Mouse (Mus musculus): Measurements from ENCODE around the gene Scn3a.

Gene Scn3a

DNA sequence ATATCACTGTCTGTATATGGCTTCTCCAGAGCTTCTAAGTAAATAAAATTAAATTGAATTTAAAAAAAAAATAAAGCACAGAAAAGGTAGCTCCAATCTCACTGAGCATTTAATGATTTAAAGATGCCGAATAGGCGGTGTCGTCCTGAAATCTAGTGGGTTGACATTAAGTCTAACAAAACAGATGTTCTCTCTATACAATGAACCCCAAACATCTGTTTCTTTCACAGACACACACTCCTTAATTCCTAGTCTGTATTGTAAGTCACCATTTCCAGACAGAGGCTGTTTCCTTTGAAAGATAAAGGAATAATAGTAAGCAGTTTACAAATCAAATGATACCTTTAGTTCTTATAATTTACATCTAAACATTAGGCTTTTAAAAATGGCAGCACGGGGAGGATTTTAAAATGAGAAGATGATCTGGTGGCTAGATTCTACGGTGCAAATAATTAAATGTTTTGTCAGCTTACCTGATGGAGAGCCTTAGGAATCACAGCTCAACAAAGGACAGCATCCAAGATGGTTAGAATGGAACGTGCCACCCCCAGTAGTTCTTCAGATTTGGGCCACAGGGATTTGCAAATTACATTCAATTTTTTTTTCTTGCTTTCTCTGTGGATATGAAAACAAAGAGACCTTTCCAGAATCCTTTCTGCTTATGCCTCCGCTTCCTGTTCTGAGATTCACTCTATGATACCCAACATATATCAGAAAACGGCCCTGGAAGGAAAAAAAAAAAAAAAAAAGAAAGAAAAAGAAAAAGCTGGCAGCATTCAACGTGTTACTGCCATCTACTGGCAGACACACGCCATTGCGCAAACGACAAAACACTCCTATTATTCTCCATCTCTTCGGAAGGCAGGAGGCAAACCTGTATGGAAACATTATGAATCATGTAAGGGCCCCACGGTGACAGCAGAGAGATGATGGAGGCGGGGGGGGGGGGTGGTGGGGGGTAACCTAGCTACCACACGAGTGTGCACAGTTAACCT, at the start of gene Scn3a:
Gene Scn3a (minus strand): TSS at position 835 of the 995 bp plus-strand sequence.
- peak in 1 of 2 experiments; percentile 78 for DNase-seq (ENCODE audit: low spot score in 2 of 2)

DNA sequence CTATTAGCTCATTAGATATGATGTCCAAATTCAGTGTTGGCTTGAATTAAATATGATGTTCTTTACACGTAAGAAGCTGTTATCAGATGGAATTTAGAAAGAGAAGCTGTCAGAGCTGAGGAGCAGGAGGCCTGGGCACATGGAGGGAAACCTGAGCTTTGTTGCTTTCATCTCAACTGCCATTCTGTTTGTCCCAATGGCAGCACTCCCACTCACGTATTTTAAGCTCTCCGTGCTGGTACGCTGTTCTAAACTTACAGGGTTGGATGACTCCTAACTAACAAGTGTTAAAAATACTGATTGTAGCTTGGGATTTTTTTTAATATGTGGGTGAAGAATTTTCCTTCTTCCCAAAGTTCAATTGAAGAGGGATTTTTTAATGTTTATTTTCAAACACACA, 44.5 kb upstream of the Scn3a start:
- no peak for DNase-seq (ENCODE audit: low spot score in 2 of 2)

DNA sequence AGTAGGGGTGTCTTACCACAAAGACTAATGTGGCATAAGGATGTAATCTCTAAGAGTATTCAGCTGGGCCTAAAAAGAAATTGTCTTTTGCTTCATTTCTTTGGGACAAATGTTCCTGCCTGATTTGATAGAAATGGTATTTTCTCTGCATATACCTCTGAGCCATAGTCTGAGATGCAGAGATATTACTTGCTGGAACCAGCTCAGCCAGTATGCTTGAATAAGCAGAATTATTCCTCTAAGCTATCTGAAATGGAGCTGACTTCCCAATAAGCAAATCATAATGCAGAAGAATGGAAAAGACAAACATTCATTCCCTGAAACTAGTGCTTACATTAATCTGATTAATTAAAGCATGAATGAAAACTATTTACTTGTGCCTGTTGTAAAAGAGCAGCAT, 40.4 kb upstream of the Scn3a start:
- DNase-seq (ENCODE audit: low spot score in 2 of 2): no peak

DNA sequence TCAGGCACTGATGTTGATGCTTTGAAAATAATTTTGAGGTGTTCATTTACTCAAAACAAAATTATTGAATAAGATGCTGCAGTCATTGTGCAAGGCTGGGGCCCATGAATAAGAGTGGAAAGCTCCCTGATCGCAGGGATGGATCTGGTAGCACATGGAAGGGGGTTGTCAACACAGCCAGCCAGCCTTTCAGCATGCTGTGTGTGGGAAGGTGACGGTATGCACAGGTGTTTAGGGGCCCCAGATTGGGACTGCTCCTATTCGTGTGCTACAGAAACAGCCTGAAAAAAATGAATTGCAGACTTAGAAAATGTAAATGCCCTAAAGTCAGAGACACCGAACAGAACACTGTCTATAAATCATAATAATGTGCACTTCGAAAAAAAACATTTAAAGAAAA, 20.3 kb upstream of the Scn3a start:
- peak in 1 of 2 experiments; percentile 69 for DNase-seq (ENCODE audit: low spot score in 2 of 2)

DNA sequence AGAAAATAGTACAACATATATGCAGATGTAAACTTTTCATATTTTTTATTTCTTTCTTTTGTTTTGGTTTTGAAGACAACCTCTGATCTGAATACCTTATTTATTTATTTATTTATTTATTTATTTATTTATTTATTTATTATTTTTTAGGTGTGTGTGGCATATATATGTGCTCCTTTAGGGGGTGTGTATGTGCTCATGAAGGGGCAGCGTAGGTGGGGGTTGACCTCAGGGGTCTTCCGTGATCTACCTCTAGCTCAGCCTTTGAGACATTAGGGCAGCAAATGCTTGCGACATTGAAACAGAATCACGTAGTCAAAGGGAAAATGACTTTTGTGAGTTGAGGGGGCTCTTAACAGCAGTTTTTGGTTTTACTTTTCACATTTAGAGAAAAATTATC, 498 bp upstream of the Scn3a start:
- no peak for DNase-seq (ENCODE audit: low spot score in 2 of 2)

DNA sequence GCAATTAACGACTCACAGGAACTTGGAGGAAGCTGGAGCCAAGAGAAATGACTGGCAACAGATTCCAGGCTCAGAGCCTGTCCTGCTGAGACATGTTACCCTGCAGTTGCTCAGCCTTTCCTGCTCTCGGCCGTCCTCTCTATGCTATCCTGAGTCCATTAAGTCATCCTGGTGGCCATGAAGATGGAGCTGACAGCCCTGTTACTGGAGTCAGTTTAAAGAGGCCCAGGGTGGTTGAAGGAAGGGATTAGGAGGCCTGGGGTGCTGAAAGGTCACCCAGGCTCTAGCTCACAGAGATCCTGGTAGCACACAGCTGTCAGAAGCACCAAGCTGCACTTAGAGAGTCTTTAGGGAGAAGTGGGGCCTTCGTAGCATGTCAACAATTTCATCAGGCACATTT, 3.5 kb downstream of the Scn3a start:
- DNase-seq (ENCODE audit: low spot score in 2 of 2): no peak

DNA sequence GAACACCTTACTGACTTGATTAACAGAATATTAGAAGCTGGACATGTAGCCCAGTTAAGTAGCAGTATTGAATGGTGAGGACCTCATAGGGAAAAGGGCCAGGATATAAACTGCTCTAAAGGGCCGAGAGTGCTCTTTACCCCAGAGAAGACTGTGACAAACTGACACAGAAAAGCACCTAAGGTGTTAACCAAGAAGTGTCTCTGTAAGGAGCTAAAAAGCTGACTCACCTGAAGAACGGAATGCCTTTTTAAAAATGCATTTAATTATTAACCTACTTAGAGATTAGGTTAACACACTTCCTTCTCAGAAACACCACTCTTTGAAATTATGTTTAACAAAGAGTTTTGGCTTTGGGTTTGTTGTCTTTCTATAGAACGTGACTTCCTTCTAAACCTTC, 9.7 kb downstream of the Scn3a start:
- no peak for DNase-seq (ENCODE audit: low spot score in 2 of 2)

DNA sequence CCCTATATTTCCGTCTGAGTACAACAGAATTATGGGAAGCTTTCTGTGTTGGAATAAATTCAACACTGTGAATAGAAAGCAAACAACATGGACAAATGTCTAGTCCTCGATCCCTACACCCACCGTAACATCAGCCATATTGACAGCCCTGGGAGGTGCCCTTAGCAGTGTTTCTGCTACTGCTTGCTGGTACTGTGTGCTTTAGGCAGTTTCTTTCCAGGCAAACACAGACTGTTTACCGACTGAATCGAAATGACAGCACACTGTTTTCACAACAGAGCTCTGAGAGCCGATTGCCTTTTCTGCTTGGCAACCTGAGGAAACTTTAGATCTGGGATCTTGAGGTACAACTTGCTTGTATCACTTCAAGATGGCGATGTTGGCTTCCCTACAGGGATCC, 12.8 kb downstream of the Scn3a start:
- no peak for DNase-seq (ENCODE audit: low spot score in 2 of 2)

DNA sequence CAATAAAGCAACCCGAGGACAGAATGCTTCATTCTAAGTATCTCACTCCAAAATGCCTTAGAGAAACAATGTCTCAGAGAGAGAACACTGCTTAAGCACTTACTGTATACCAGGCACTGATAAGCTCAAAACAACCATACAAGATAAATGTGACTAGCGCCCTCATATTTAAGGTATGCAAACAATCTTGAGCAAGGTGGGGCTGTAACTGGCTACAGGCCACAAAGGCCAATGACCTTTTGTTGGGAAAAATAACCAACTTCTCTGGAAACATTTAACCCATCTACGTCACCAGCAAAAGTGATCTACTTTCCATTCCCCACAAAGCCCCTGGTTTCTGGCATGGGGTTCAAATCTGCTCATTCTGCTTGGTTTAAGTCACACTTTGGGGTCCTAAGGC, 14.0 kb downstream of the Scn3a start:
- DNase-seq (ENCODE audit: low spot score in 2 of 2): no peak

DNA sequence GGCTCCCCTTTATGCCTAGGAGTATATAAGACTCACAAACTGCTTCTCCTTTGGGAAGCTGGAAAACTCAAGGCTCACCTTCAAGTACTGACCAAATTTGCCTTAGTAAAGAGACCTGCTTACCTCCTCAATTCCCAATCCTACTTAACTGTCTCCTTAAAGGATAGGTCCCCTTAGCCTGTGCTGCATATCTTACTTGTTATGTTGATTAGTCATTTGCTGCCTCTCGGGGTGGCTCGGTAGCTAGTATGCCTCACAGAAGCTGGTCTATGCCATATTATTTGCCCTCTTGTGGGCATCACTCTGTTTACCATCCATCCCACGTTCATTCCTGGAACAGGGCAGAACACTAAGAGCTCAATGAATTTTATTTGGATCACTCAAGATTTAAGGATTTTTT, 14.7 kb downstream of the Scn3a start:
- no peak for DNase-seq (ENCODE audit: low spot score in 2 of 2)

DNA sequence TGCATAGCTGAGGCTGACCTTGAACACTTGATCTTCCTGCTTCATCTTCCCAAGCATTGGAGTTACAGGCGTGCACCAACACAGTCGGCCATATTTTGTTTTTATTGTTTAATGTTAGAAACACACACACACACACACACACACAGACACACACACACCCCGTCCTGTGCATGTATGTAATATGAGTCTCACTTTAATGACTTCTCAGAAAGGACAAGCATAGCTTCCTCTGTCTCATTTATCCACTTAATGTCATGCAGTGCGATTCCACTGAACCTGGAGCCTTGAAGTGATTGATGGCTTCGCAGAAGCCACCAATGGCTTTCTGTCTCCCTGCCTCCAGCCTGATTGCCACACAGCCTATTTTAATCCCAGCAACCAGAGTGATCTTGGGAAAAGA, 15.2 kb downstream of the Scn3a start:
- peak in 1 of 2 experiments; percentile 11 for DNase-seq (ENCODE audit: low spot score in 2 of 2)

DNA sequence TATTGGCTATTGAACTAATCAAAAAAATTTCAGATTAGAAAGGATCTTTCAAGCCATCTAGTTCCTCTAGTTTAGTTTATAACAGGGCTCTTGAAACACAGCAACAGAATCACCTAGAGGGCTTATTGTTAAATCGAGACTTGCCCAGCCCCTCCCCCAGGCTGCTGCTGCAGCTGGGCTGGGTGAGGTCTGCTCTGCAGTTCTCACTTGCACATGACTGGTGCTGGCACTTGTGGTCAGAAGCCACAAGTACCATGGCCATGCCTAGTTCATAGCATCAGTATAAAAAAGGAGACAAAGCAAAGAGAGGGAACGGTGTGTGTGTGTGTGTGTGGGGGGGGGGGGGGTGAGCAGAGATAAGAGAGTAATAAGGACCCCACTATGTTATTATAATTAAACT, 15.7 kb downstream of the Scn3a start:
- no peak for DNase-seq (ENCODE audit: low spot score in 2 of 2)

DNA sequence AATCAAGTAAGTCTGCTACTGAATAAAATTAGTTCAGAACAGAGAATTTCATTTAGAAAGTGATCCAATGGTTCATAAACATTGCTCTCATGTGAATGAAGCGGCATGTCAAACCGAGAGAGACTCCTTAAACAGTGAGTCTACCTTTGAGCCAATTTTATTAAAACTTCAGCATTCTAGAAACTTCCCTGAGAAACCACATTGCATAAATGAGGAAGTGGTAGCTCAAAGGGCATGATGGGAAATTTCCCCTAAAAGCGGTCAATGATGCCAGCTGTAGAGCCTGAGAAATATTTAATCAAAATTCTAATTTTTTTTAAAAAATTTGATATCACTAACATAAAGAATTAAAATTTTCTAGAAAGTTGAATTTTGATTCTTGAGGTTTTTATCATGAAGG, 16.9 kb downstream of the Scn3a start:
- no peak for DNase-seq (ENCODE audit: low spot score in 2 of 2)

DNA sequence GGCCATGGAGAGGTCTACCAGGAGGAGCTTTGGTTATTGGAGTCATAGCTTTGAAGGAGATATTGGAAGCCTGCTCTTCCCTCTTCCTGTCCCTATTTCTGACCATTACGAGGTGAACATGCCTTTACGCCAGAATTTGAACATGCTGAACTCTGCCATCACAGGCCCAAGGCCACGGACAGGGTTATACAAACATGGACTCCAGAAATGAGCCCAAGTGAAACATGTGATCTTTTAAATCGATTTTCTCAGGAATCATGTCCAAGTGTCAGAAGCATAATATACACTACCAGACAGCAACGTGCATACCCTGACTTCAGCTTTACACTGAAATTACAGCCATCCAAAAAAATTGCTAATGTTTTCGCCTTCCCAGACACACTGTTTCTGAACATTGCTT, 18.8 kb downstream of the Scn3a start:
- DNase-seq (ENCODE audit: low spot score in 2 of 2): no peak

DNA sequence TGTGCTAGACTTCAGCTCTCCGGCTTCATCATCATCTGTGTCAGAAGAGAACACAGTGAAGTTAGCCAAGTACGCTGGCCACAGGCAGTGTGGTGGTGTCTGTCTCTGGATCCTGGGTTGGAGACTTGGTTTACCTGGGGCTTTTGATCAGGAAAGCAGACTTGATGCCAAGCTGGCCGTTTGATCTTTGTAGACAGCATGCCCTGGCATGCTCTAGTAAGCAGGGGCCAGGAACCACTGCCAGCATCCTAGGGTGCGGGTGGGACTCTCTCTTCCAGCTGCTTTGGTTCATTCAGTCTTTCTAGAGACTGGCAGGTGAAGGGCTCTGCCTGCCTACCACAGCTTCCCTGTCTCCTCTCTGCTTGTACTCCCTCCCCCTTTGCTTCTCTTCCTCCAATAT, 20.1 kb downstream of the Scn3a start:
- DNase-seq (ENCODE audit: low spot score in 2 of 2): no peak

DNA sequence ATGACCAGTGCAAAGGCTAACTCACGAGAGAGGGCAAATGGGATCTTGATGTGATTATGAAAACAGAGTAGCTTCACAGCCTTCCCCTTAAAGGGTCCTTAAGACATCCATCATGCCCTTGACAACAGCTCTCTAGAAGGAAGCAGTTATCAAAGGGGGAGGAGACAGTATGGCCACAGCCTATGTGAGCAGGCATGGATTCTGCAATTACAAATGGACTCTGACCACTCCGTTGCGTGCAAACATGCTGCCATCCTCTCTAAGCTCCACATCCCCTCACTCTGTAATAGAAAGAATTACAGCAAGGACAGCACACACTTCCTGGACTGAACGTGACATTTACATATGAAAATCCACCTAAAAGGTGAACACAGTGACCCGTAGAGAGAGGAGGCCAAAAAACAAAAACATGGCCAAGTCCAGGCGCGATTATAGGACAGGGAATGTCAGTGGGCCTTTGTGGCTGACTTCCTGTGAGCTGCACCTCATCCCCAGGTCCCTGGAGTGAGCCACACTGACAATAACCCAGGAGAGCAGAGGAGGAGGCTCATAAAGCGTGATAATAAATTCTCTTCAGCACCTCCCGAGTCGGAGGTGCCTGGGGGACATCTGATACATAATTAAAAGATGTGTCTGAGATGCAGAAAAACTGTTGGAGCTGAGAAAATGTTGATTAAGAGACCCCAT, 24.4 kb downstream of the Scn3a start:
- DNase-seq (ENCODE audit: low spot score in 2 of 2): no peak

DNA sequence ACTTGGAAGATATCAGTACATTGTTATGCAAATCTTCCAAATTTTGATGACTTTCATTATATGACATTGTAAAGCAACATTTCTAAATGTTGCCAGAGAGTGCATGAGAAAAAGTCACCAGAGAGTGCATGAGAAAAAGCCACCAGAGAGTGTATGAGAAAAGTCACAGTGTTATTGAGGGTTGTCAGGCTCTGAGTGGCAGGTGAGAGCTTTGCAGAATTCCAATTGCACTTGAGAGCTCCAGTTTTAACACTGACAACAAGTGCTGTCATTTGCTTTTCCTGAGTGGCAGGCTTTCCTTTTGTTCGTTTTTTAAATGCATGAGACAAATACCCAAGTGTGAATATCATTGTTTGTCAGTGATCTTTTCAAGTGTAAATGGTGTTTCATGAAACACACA, 25.6 kb downstream of the Scn3a start:
- no peak for DNase-seq (ENCODE audit: low spot score in 2 of 2)

DNA sequence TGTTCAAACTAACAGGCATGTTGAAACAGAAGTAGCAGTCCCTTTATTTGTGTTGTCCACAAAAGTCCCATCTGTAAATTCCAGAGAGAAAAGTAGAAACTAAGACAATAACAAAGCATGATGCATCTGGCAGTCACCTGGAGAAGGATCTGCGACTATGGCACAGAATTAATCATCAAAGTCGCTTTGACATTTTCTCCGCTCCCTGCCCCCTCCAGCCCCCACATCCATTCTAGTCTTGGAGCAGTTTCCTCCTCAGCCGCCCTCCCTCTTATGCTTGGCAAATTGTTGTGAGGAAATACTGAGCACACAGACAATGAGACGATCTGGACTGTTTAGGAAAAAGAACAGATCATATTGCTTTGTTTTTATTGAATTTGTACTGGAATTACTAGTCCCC, 29.0 kb downstream of the Scn3a start:
- peak in 1 of 2 experiments; percentile 9 for DNase-seq (ENCODE audit: low spot score in 2 of 2)

DNA sequence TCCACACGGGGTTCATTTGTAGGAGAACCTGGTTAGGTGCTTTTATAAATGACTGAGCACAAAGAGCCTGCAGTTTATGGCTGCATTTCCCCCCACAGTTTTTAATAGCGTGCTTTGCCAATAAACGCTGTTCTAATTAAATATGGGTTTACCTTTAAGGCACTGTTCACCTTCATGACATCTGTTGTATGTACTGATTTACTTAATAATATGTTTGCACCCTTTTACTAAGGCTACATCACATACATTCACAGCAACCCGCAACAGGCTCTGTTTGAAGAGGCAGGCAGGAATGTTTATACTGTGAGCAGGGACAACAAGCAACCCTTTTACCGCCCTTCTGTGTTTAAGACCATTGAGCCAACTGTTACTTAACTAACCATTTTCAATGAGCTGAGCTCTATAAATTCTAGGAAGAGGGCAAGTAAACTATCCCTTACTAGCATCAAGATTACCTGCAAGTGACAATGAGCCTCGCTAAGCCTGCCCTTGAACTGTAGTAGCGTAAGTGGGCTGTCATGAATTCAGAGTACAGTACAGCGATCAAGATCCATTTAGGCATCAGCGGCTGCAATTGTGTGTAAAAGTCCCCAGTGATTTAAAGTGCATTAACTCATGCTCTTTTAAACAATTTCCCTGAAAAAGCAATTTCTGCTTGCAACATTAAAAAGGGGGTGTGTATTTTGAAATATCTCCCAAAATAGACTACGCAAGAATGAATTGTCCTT, 35.1 kb downstream of the Scn3a start:
- no peak for DNase-seq (ENCODE audit: low spot score in 2 of 2)

DNA sequence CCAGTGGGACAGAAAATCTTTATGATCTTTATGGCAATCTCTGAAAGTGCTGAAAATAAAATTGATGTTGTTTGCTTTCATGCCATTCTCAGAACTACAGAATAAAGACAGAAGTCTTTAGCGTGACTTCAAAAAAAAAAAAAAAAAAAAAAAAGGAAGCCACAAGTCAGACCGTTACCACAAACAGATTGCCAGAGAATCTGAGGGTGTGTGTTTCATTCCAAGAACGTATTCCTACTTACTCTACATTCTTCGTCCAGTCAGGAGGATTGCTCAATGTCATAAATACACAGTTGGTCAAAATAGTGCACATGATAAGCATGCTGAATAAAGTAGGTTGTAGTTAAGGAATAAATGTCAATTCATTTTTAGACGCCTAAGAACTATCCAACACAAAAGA, 38.3 kb downstream of the Scn3a start:
- no peak for DNase-seq (ENCODE audit: low spot score in 2 of 2)

DNA sequence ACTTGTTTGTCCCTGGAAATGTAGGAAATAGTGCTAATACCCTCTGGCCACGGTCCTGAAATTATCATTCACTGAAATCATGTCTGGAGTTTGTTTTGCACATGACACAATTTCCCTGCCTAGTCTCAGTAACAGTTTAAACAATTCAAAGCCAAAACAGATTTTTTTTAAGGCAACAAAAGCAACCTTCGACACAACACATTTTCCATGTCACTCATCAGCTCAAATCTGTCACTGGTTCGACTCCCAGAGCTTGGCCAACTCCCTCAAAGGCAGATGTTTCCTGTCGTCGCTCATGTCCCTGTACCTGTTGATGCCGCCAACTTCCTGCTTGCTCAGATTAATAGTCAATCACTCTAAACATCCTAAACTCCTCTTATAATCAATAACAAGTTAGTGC, 50.7 kb downstream of the Scn3a start:
- DNase-seq (ENCODE audit: low spot score in 2 of 2): no peak

DNA sequence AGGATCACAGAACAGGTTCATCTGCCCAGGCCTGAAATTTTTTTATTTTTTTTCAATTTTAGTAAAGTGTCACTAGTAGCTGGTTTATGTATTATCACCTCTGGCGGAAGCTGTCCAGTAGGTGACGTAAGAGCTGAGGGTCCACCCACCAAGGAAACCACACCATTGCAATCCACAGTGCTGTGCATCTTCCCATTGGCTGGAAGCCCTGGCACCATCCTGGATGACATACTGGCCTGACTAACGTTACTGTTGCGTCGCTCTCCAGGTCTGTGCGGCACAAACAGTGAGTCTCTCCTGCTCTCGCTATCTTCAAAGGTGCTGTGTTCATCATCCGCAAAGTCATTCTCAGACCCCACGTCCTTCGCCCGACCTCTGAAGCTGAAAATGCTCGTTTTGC, 59.2 kb downstream of the Scn3a start:
- DNase-seq (ENCODE audit: low spot score in 2 of 2): no peak

Data from left cerebral cortex, adult 9 months (tissue).